Mouse (Mus musculus) heart, postnatal 0 days (tissue): ENCODE measurements around the gene Acnat1.
"Not testable (repeated sequence)": the region's sequence is repeated elsewhere in the genome, so short reads cannot be mapped to it uniquely, and the experiment has no call there.

ENCODE experiments used
- CTCF ChIP-seq: IDR thresholded peaks from 2 replicates; pipeline ENCODE4 v1.5.1; 2016; ENCODE audit warnings: antibody characterized with exemption, control low read depth, low read depth
- EP300 ChIP-seq: IDR thresholded peaks from 2 replicates; pipeline ENCODE4 v1.6.1; 2016; ENCODE audit warnings: antibody characterized with exemption, low read depth

DNA sequence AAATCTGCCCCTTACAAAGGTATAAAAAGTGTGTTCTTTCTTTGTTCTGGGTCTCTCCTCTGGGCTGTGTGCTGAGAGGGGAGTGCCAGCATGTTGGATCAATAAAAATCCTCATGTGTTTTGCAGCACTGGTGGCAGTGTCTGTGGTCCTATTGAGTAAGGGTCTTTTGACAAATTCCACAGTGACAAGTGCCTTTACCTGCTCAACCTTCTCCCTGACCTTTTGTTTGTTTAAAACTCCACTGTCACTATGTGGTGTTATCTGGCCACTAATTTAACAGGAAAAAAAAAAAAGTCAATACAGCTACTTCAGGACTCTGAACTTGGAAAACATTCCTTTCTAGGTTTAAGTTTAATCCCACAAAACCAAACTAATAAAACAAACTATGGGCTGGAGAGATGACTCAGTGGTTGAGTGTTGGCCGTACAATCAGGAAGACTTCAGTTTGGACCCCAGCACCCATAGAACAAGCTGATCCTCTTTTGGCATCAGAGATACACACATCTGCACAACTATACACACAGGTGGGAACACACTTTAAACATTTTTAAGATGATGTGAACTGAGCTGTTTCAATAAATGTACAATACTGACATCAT lies 36.6 kb upstream of the Acnat1 start:
- TF ChIP-seq CTCF, EP300: not testable (repeated sequence)
